Mouse (Mus musculus): ENCODE data around the gene Trarg1.
A peak's percentile ranks its signal among the peaks of the same experiment; 100 is the strongest.

Gene Trarg1

GRCm38 (mm10) chr11:76672561-76673384, 6.8 kb upstream of the Trarg1 start:
- DNase-seq (ENCODE audit: extremely low read depth, low read depth) = no peak

GRCm38 (mm10) chr11:76674199-76674598, 5.4 kb upstream of the Trarg1 start:
- no peak for DNase-seq (ENCODE audit: extremely low read depth, low read depth)

- no peak for DNase-seq (ENCODE audit: extremely low read depth, low read depth)
Measured at GRCm38 (mm10) chr11:76674704-76675103, 4.9 kb upstream of the Trarg1 start.

GRCm38 (mm10) chr11:76685604-76686003, 6.0 kb downstream of the Trarg1 start:
- DNase-seq (ENCODE audit: extremely low read depth, low read depth) = no peak

GRCm38 (mm10) chr11:76692096-76692495, 12.5 kb downstream of the Trarg1 start:
- DNase-seq (ENCODE audit: extremely low read depth, low read depth) = no peak

GRCm38 (mm10) chr11:76695810-76696209, 16.2 kb downstream of the Trarg1 start:
- peak; percentile 6 for DNase-seq (ENCODE audit: extremely low read depth, low read depth)

- no peak for DNase-seq (ENCODE audit: extremely low read depth, low read depth)
Measured at GRCm38 (mm10) chr11:76699626-76700025, 20.0 kb downstream of the Trarg1 start.

- DNase-seq (ENCODE audit: extremely low read depth, low read depth) = no peak
Measured at GRCm38 (mm10) chr11:76707656-76708055, 28.0 kb downstream of the Trarg1 start.

- no peak for DNase-seq (ENCODE audit: extremely low read depth, low read depth)
Measured at GRCm38 (mm10) chr11:76708066-76708465, 28.5 kb downstream of the Trarg1 start.

- no peak for DNase-seq (ENCODE audit: extremely low read depth, low read depth)
Measured at GRCm38 (mm10) chr11:76708881-76709280, 29.3 kb downstream of the Trarg1 start.

GRCm38 (mm10) chr11:76709625-76710452, 30.2 kb downstream of the Trarg1 start:
- no peak for DNase-seq (ENCODE audit: extremely low read depth, low read depth)

GRCm38 (mm10) chr11:76717000-76717399, 37.4 kb downstream of the Trarg1 start:
- no peak for DNase-seq (ENCODE audit: extremely low read depth, low read depth)

- no peak for DNase-seq (ENCODE audit: extremely low read depth, low read depth)
Measured at GRCm38 (mm10) chr11:76723911-76724310, 44.3 kb downstream of the Trarg1 start.

GRCm38 (mm10) chr11:76728093-76728492, 48.5 kb downstream of the Trarg1 start:
- DNase-seq (ENCODE audit: extremely low read depth, low read depth) = no peak

- no peak for DNase-seq (ENCODE audit: extremely low read depth, low read depth)
Measured at GRCm38 (mm10) chr11:76730650-76731049, 51.0 kb downstream of the Trarg1 start.

GRCm38 (mm10) chr11:76734560-76734959, 55.0 kb downstream of the Trarg1 start:
- DNase-seq (ENCODE audit: extremely low read depth, low read depth) = no peak

GRCm38 (mm10) chr11:76735753-76736324, 56.2 kb downstream of the Trarg1 start:
- DNase-seq (ENCODE audit: extremely low read depth, low read depth) = peak; percentile 37

- no peak for DNase-seq (ENCODE audit: extremely low read depth, low read depth)
Measured at GRCm38 (mm10) chr11:76739125-76739524, 59.5 kb downstream of the Trarg1 start.

- no peak for DNase-seq (ENCODE audit: extremely low read depth, low read depth)
Measured at GRCm38 (mm10) chr11:76742511-76742910, 62.9 kb downstream of the Trarg1 start.

GRCm38 (mm10) chr11:76744550-76744949, 64.9 kb downstream of the Trarg1 start:
- DNase-seq (ENCODE audit: extremely low read depth, low read depth) = no peak

- DNase-seq (ENCODE audit: extremely low read depth, low read depth) = no peak
Measured at GRCm38 (mm10) chr11:76745921-76746320, 66.3 kb downstream of the Trarg1 start.
